Mouse (Mus musculus) heart, postnatal 10 days (tissue): ENCODE measurements around the gene Tomm34. TPM values are rescaled to one million over a fixed set of nuclear protein-coding genes. Genes with fewer than 3 reads are reported as not detected.
A peak's percentile ranks its signal among the peaks of the same experiment; 100 is the strongest.

Experiments
- DNase-seq, 2 experiments: peaks; one replicate each; pipeline ENCODE4 v3.0.0; 2021
- intact Hi-C: fragments of 180-260 bp; cut with DNase I; formaldehyde crosslinking; loops from one replicate; pipeline ENCODE4 v1.15.1; 2025
- total RNA-seq, 2 experiments: library from RNA; stranded (reverse); gene quantifications; 2 replicates each; pipeline ENCODE4 v1.2.3; 2021

Gene Tomm34
- total RNA-seq, 2 experiments from 2014 or later: 22.8 to 25.9 TPM

- no peak for DNase-seq
- intact Hi-C loops: no loop called here
These were observed 51.0 kb downstream of the Tomm34 start for GRCm38 (mm10) chr2:164019943-164020342.

GRCm38 (mm10) chr2:164018910-164019309 lies 52.1 kb downstream of the Tomm34 start:
- DNase-seq: no peak
- intact Hi-C loops: no loop called here

GRCm38 (mm10) chr2:164015304-164015703 lies 55.7 kb downstream of the Tomm34 start:
- intact Hi-C loops: no loop called here
- no peak for DNase-seq

- no peak for DNase-seq
- intact Hi-C loops: no loop called here
These were observed 60.0 kb downstream of the Tomm34 start for GRCm38 (mm10) chr2:164010944-164011343.

GRCm38 (mm10) chr2:164010496-164010895 lies 60.5 kb downstream of the Tomm34 start:
- intact Hi-C loops: no loop called here
- DNase-seq: no peak

- DNase-seq: no peak
- intact Hi-C loops: no loop called here
These were observed 61.7 kb downstream of the Tomm34 start for GRCm38 (mm10) chr2:164009227-164009626.

GRCm38 (mm10) chr2:164007987-164008545 lies 62.9 kb downstream of the Tomm34 start:
- intact Hi-C loops: no loop called here
- no peak for DNase-seq

- intact Hi-C loops: no loop called here
- no peak for DNase-seq
These were observed 63.4 kb downstream of the Tomm34 start for GRCm38 (mm10) chr2:164007547-164007946.

- intact Hi-C loops: no loop called here
- DNase-seq: peak; percentile 21 to 39
These were observed 64.0 kb downstream of the Tomm34 start for GRCm38 (mm10) chr2:164006932-164007331.

GRCm38 (mm10) chr2:164004503-164004902 lies 66.5 kb downstream of the Tomm34 start:
- no peak for DNase-seq
- intact Hi-C loops: no loop called here

Other genes with a start within 250 kb of the Tomm34 start
- gene Kcnk15, start 217.5 kb downstream of the Tomm34 start, total RNA-seq: not detected
- gene Rims4, start 152.5 kb downstream of the Tomm34 start, total RNA-seq: under 1 TPM; 0.17 to 0.27 TPM
- gene Ywhab, start 76.2 kb downstream of the Tomm34 start, total RNA-seq: 100 to 1,000 TPM; 138 to 139 TPM
- under 1 TPM; 0.77 to 0.91 TPM for gene Pabpc1l, start 45.7 kb downstream of the Tomm34 start, total RNA-seq
- gene Stk4, start 847 bp downstream of the Tomm34 start, total RNA-seq: 10 to 100 TPM; 20.9 to 21.4 TPM
- under 1 TPM; 0.14 to 0.15 TPM for gene Kcns1, start 99.9 kb upstream of the Tomm34 start, total RNA-seq
- gene Wfdc5, start 111.6 kb upstream of the Tomm34 start, total RNA-seq: not detected
- not detected for gene Wfdc12, start 119.4 kb upstream of the Tomm34 start, total RNA-seq
- gene Wfdc15a, start 129.0 kb upstream of the Tomm34 start, total RNA-seq: not detected
- not detected for gene Wfdc15b, start 150.5 kb upstream of the Tomm34 start, total RNA-seq
- gene Svs2, start 167.3 kb upstream of the Tomm34 start, total RNA-seq: not detected
- gene Svs3b, start 185.5 kb upstream of the Tomm34 start, total RNA-seq: not detected
- not detected for gene Svs4, start 207.3 kb upstream of the Tomm34 start, total RNA-seq
- not detected for gene Svs3a, start 218.1 kb upstream of the Tomm34 start, total RNA-seq
- not detected for gene Svs6, start 245.6 kb upstream of the Tomm34 start, total RNA-seq